Mouse (Mus musculus): ENCODE measurements around the gene Irf4.

DNA sequence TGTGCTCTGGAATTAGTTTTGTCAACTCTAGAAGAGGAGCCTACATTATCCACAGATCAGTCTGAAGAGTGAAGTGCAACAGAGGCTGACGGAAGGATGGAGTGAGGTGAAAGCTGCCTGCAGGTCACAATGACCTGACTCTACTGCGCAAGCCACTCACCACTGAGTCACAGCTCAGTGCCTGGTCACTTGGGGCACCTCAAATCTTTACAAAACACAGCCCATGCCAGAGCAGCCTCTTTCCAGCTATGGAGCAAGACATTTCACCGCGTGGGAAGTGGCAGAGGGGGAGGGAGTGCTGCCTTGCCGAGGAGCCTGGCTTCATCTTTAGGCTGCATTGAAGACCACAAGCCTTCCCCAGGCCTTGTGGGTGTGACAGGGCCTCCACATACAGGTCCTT is 65.2 kb downstream of the Irf4 start:
- TF ChIP-seq CTCF (IDR thresholded peaks at IDR 0.05; ENCODE audit: low read depth) (no peak), EP300 (IDR thresholded peaks at IDR 0.05; ENCODE audit: low read depth) (no peak)
